Mouse (Mus musculus): ENCODE data around the gene Mcm2.

The Mcm2 gene

GRCm38 (mm10) chr6:88849270-88849669, 49.3 kb downstream of the Mcm2 start:
- DNase-seq (ENCODE audit: low read depth, low spot score) = peak; percentile 31

DNA sequence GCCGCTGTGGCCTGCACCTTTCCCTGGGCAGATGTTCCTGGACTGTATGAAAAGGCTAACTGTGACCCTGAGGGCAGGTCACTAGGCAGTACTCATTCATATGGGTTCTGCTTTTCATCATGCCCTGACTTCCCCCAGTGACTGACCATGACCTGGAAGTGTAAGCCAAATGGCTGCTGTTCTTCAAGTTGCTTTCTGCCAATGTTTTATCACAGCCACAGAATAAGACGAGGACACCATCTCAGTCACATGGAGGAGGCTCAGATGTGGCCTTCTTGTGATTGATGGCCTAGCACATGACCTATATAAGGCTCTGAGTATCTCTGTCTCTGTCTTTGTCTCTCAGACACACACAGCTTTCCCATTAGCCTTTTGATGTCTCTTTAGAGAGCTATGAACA, 51.0 kb downstream of the Mcm2 start:
- DNase-seq (ENCODE audit: low read depth, low spot score) = no peak

GRCm38 (mm10) chr6:88844901-88845565, 53.5 kb downstream of the Mcm2 start:
- no peak for DNase-seq (ENCODE audit: low read depth, low spot score)

GRCm38 (mm10) chr6:88843781-88844725, 54.5 kb downstream of the Mcm2 start:
- no peak for DNase-seq (ENCODE audit: low read depth, low spot score)

DNA sequence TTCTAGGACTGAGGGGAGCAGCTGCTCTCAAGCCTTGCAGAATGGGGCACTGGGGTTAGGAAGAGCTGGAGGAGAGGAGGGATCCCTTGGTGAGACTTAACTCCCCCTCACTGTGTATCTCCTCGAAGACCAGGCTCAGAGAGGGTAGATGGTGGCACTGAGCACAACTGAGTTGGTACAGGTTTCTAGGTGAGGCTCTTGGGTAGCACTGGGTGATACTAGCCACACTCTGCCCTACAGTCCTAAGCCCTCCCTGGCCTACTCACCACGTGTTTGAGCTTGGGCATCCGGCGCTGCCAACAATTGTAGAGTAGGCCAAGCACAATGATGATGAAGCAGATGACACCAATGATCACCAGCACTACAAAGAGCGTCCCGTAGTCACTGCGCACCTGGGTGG, 55.3 kb downstream of the Mcm2 start:
- DNase-seq (ENCODE audit: low read depth, low spot score) = no peak

GRCm38 (mm10) chr6:88842731-88843151, 55.8 kb downstream of the Mcm2 start:
- DNase-seq (ENCODE audit: low read depth, low spot score) = no peak

DNA sequence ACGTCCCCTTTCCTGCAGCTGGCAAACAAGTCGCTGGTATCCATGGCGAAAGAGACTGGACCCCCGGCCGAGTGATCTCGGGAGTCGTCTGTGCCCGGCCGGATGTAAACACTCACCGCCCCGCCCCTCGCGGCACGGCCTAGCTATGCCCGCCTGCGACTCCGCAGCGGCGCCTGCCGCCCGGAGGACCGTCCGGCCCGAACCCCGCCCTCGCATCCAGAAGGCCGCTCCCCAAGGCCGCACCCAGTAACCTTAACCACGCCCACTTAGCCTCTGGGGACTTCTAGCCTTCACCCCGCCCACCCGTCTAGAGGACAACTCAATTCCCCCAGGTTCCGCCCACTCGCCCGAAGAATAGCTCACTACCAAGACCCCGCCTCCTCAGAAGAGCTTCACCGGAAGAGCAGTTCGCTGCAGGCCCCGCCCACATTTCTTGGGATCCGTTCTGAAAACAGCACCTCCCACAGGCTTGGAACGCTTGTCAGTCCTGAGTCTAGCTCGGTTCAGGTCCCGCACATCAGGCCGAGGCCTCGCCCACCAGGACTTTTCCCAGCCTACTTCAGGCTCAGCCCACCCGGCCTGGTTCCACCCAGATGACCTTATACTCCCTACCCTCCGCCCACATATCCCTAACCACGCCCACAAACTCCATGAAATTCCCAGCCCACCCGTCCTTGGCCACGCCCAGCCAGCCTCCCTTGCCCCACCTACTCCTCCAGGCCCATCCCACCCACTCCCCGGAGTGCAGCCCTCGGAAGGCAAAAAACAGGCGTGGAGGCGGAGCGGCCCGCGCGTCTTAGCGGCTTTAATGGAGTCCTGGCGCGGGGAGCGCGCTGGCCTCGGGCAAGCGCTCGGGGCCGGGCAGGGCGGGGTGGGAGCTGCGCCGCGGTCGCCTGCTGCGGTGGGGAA, 56.5 kb downstream of the Mcm2 start, which contains the start of gene Abtb1:
Abtb1 (minus strand) TSS at position 204 of the 909 bp plus-strand sequence.
- peak; percentile 99 for DNase-seq (ENCODE audit: low read depth, low spot score)

- no peak for DNase-seq (ENCODE audit: low read depth, low spot score)
These were observed 57.1 kb downstream of the Mcm2 start for GRCm38 (mm10) chr6:88841514-88841780.

- DNase-seq (ENCODE audit: low read depth, low spot score) = peak; percentile 20
These were observed 57.6 kb downstream of the Mcm2 start for GRCm38 (mm10) chr6:88840791-88841513.

GRCm38 (mm10) chr6:88840211-88840610, 58.4 kb downstream of the Mcm2 start:
- DNase-seq (ENCODE audit: low read depth, low spot score) = no peak

DNA sequence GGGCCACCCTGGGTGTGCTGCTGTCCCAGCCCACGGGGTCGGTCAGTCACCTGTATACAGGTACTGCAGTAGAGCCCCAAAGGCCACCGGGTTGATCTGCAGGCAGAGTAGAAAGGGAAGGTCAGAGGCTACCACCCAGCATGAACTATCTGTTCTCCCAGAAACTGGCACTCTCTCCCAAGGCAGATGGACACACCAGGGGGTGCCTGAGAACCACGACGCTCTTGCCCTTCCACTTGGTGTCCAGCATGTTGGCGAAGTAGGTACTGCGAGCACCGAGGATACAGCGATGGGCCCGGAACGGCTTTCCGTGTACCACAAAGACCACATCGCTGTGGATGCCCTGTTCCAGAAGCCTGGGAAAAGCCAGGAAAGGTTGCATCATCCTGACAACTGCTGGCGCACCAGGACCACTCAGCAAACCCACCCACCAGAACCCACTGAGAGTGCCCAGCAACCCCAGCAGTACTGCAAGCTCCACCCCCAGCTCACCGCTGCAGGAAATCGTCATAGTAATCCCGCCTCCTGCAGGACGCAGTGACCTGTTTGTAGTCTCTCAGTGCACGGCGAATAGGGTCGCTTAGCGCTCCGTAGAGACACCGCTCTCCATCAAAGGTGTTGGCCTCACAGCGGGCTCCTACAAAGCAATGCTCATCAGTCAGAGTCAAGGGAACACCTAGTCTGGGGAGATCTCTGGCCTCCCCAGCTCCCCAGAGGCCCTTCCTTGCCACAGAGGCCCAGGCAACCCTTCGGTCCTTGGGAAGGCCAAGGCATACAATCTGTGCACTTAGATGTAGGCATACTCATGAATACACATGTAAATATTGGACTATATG, 59.2 kb downstream of the Mcm2 start:
- DNase-seq (ENCODE audit: low read depth, low spot score) = no peak

DNA sequence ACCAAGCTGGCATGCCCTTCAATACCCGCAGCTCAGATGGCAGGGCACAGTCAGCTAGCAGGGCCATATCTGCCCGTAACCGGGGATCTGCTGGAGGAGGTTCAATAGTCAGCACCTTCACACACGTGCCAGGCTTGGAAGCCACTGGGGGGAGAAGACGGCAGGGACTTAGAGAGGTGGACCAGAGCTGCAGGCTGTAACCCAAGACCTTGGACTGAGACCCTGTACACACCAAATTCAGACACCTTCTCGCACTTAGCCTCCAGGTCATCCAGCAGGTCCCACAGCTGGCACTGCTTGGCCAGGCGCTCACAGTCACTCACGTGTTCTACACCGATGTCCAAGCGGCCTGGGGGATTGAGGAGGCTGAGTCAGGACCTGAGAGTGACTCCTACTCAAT, 60.0 kb downstream of the Mcm2 start:
- no peak for DNase-seq (ENCODE audit: low read depth, low spot score)

GRCm38 (mm10) chr6:88837999-88838398, 60.6 kb downstream of the Mcm2 start:
- DNase-seq (ENCODE audit: low read depth, low spot score) = no peak

- no peak for DNase-seq (ENCODE audit: low read depth, low spot score)
These were observed 62.3 kb downstream of the Mcm2 start for GRCm38 (mm10) chr6:88836178-88836819.

- peak; percentile 24 for DNase-seq (ENCODE audit: low read depth, low spot score)
These were observed 63.5 kb downstream of the Mcm2 start for GRCm38 (mm10) chr6:88835047-88835446.

All from CD4-positive helper T cell, adult 2 months (primary cell).